In the genomic region with DNA sequence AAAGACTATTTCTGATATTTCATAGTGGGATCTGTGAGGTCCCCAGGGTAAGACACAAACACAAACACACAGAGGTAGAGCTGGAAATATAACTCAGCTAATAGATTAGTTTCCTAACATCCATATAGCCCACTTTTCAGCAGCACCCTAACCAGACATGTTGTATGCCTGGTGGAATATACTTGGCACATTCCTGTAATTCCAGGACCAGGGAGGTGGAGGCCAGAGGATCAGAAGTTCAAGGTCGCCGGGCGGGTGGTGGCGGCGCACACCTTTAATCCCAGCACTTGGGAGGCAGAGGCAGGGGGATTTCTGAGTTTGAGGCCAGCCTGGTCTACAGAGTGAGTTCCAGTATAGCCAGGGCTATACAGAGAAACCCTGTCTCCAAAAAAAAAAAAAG, we compare ENCODE assay signal across 6 mouse cellular contexts. TPM values are rescaled to one million over a fixed set of nuclear protein-coding genes. Genes with fewer than 3 reads are reported as not detected.
DNase-seq lines count a peak whose midpoint lies in the region; ATAC-seq and TF ChIP-seq lines count a peak whose summit lies in the region.
"Not testable (repeated sequence)": the region's sequence is repeated elsewhere in the genome, so short reads cannot be mapped to it uniquely, and the experiment has no call there.

No protein-coding gene starts in this region.

- H3K4me2 ChIP-seq in liver, embryonic 13.5 days; stomach, embryonic 15.5 days: not testable (repeated sequence)
- 0 out of 2 replicates have a peak overlapping the region, but pooled peaks have one; percentile 48 for H3K4me2 ChIP-seq in lung, embryonic 15.5 days

- not testable (repeated sequence) for H3K9me3 ChIP-seq in liver, embryonic 13.5 days (replicated peaks); lung, embryonic 15.5 days; stomach, embryonic 15.5 days

- not testable (repeated sequence) for H3K9ac ChIP-seq in liver, embryonic 13.5 days; lung, embryonic 15.5 days; stomach, embryonic 15.5 days

- not testable (repeated sequence) for H3K27me3 ChIP-seq in liver, embryonic 13.5 days; lung, embryonic 15.5 days; stomach, embryonic 15.5 days (replicated peaks)

- TF ChIP-seq CTCF in gastrocnemius, adult 2 months (IDR thresholded peaks at IDR 0.05): not testable (repeated sequence)

- H3K4me3 ChIP-seq in gastrocnemius, adult 2 months; liver, embryonic 13.5 days (replicated peaks); lung, embryonic 15.5 days; stomach, embryonic 15.5 days (replicated peaks): not testable (repeated sequence)

- peaks cover 28% of the 10 kb centered on the region for H3K36me3 ChIP-seq in liver, embryonic 13.5 days
- H3K36me3 ChIP-seq in lung, embryonic 15.5 days: not testable (repeated sequence)
- H3K36me3 ChIP-seq in stomach, embryonic 15.5 days: peaks cover 15% of the 10 kb centered on the region; the same call in 1 of the 2 replicates

- ATAC-seq in liver, embryonic 13.5 days (ENCODE audit: low read depth); lung, embryonic 15.5 days (ENCODE audit: borderline replicate concordance, extremely low read depth, low FRiP score, low TSS enrichment); stomach, embryonic 15.5 days (ENCODE audit: insufficient read depth, low FRiP score, low read depth): not testable (repeated sequence)

- H3K27ac ChIP-seq in gastrocnemius, adult 2 months: peak overlapping the region; percentile 81
- H3K27ac ChIP-seq in liver, embryonic 13.5 days: 0 out of 2 replicates have a peak overlapping the region, but pooled peaks have one; percentile 31
- peak overlapping the region; percentile 82; the same call in 1 of the 2 replicates for H3K27ac ChIP-seq in lung, embryonic 15.5 days
- peak overlapping the region; percentile 51; the same call in 1 of the 2 replicates for H3K27ac ChIP-seq in stomach, embryonic 15.5 days

- peaks cover 72% of the 10 kb centered on the region for H3K4me1 ChIP-seq in liver, embryonic 13.5 days (replicated peaks)
- peaks cover 48% of the 10 kb centered on the region for H3K4me1 ChIP-seq in lung, embryonic 15.5 days
- H3K4me1 ChIP-seq in stomach, embryonic 15.5 days: peaks cover 32% of the 10 kb centered on the region

- intact Hi-C loops in gastrocnemius, adult 2 months (cut with DNase I): not testable (repeated sequence)

- 90% methylated on average over 5 of the region's 5 CpGs for WGBS in liver, embryonic 13.5 days (ENCODE audit: insufficient replicate concordance)
- 82% methylated on average over 5 of the region's 5 CpGs for WGBS in lung, embryonic 15.5 days
- WGBS in stomach, embryonic 15.5 days: 81% methylated on average over 5 of the region's 5 CpGs

- DNase-seq in ES-CJ7 (ENCODE audit: low read depth, low spot score): peak; percentile 69
- peak; percentile 79 for DNase-seq in ZHBTc4 (ENCODE audit: low read depth, low spot score)
- DNase-seq in gastrocnemius, adult 2 months; liver, embryonic 13.5 days: not testable (repeated sequence)

RNA-seq across cellular contexts. Expression of a gene that starts 33.4 kb away (rescaled TPM):
- 100 to 1,000 TPM in 1 of 2 experiments, 10 to 100 TPM in 1; 94.7 to 125 TPM for total RNA-seq in gastrocnemius, adult 2 months (2021)
- polyA plus RNA-seq in liver, embryonic 13.5 days (2015; fragmentation: Nextera tagmentation; extraction: Ambion mirVana): 33.8 and 34.5 TPM in 2 replicates
- polyA plus RNA-seq in lung, embryonic 15.5 days (2015; fragmentation: Nextera tagmentation; extraction: Ambion mirVana): 64.5 and 68.4 TPM in 2 replicates
- 59.4 and 70.2 TPM in 2 replicates for polyA plus RNA-seq in stomach, embryonic 15.5 days (2015; fragmentation: Nextera tagmentation; extraction: Ambion mirVana)

RNA-seq across cellular contexts. Expression of a gene that starts 33.5 kb away (rescaled TPM):
- 10 to 100 TPM; 29.1 to 32.6 TPM for total RNA-seq in gastrocnemius, adult 2 months (2021)
- polyA plus RNA-seq in liver, embryonic 13.5 days (2015; fragmentation: Nextera tagmentation; extraction: Ambion mirVana): 15.4 and 17.8 TPM in 2 replicates
- 31.9 and 33.6 TPM in 2 replicates for polyA plus RNA-seq in lung, embryonic 15.5 days (2015; fragmentation: Nextera tagmentation; extraction: Ambion mirVana)
- polyA plus RNA-seq in stomach, embryonic 15.5 days (2015; fragmentation: Nextera tagmentation; extraction: Ambion mirVana): 22.6 and 27.8 TPM in 2 replicates

RNA-seq across cellular contexts. Expression of a gene that starts 33.5 kb away (rescaled TPM):
- 10 to 100 TPM; 34.9 to 35.7 TPM for total RNA-seq in gastrocnemius, adult 2 months (2021)
- 141 and 147 TPM in 2 replicates for polyA plus RNA-seq in liver, embryonic 13.5 days (2015; fragmentation: Nextera tagmentation; extraction: Ambion mirVana)
- polyA plus RNA-seq in lung, embryonic 15.5 days (2015; fragmentation: Nextera tagmentation; extraction: Ambion mirVana): 117 and 118 TPM in 2 replicates
- 99.6 and 116 TPM in 2 replicates for polyA plus RNA-seq in stomach, embryonic 15.5 days (2015; fragmentation: Nextera tagmentation; extraction: Ambion mirVana)

Comparison
In these comparisons a context has a peak if more than half of its experiments do, and no peak if none do; other contexts are left out.
1. H3K27ac ChIP-seq: peak in every context shown above with its lines; median percentile 82 in lung, embryonic 15.5 days; 81 in gastrocnemius, adult 2 months; 51 in stomach, embryonic 15.5 days; 31 in liver, embryonic 13.5 days.